In the genomic region with DNA sequence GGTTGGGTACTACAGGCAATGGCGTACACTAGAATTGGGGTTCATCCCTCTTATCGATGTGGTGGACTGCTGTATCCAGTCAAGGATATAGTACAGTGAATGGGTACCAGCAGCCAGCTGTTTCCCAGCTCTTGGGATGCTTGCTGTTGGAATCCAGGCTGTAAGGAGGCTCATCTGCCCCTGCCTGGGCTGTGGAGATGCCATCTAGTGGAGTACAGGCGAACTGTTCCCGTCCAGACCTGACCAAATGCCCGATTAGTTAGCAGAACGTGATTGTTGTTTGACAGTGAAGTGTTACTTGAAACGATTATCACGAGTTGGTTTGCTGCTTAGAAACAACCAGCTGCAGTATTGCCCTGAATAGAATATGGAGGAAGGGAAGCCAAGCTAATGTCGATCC, we compare ENCODE assay signal across 9 mouse cellular contexts.
DNase-seq lines count a peak whose midpoint lies in the region; ATAC-seq and TF ChIP-seq lines count a peak whose summit lies in the region.
"Had no signal": no experiment of that assay in that cellular context is flagged by ENCODE, and none has a peak within 500 bp of the region (broad histone marks: within the 10 kb centered on the region; RNA-seq: fewer than 3 reads in every experiment).

No protein-coding gene starts in this region.

- no peaks in the 10 kb centered on the region for H3K9me3 ChIP-seq in hindbrain, embryonic 14.5 days (ENCODE audit: control insufficient read depth, low read length)
- H3K9me3 ChIP-seq in hindbrain, embryonic 13.5 days: no peaks in the 10 kb centered on the region
- H3K9me3 ChIP-seq in intestine, embryonic 16.5 days (ENCODE audit: control insufficient read depth, low read length): no peaks in the 10 kb centered on the region
- H3K9me3 ChIP-seq: liver, embryonic 15.5 days had no signal

- no peak overlapping the region for H3K27ac ChIP-seq in hindbrain, embryonic 14.5 days
- H3K27ac ChIP-seq in hindbrain, embryonic 13.5 days: no peak overlapping the region
- H3K27ac ChIP-seq in intestine, embryonic 16.5 days (ENCODE audit: low read length): no peak overlapping the region
- no peak overlapping the region for H3K27ac ChIP-seq in thymus, adult 2 months (ENCODE audit: control insufficient read depth, insufficient read depth, low read length)
- H3K27ac ChIP-seq: liver, embryonic 15.5 days had no signal

- no peaks in the 10 kb centered on the region for H3K27me3 ChIP-seq in hindbrain, embryonic 14.5 days (ENCODE audit: control insufficient read depth, insufficient read depth, low read length)
- H3K27me3 ChIP-seq in hindbrain, embryonic 13.5 days: no peaks in the 10 kb centered on the region
- no peaks in the 10 kb centered on the region for H3K27me3 ChIP-seq in intestine, embryonic 16.5 days (replicated peaks; ENCODE audit: control insufficient read depth, insufficient read depth, low read length)
- H3K27me3 ChIP-seq in thymus, adult 2 months (ENCODE audit: control insufficient read depth, insufficient read depth, low read length): no peaks in the 10 kb centered on the region
- H3K27me3 ChIP-seq: liver, embryonic 15.5 days had no signal

- no peak overlapping the region for H3K4me3 ChIP-seq in hindbrain, embryonic 14.5 days (replicated peaks; ENCODE audit: low read length)
- H3K4me3 ChIP-seq in hindbrain, embryonic 13.5 days: no peak overlapping the region
- no peak overlapping the region for H3K4me3 ChIP-seq in intestine, embryonic 16.5 days (ENCODE audit: low read length)
- no peak overlapping the region for H3K4me3 ChIP-seq in thymus, adult 2 months (ENCODE audit: control insufficient read depth, insufficient read depth, low read length)
- H3K4me3 ChIP-seq: liver, embryonic 15.5 days had no signal

- DNase-seq in hindbrain, embryonic 14.5 days (ENCODE audit: low spot score): peak; percentile 63
- peak; percentile 18 to 52 for DNase-seq in adrenal gland, postnatal 4 days (ENCODE audit: low spot score in 2 of 2)
- DNase-seq in left cerebral cortex, postnatal 25 days (ENCODE audit: low spot score in 2 of 2): peak; percentile 53 to 60
- DNase-seq in natural killer cell, adult 2 months (ENCODE audit: low spot score in 2 of 2): peak; percentile 6 to 38
- DNase-seq in thymus, adult 2 months: peak; percentile 54

- H3K36me3 ChIP-seq in hindbrain, embryonic 14.5 days (replicated peaks; ENCODE audit: control insufficient read depth, insufficient read depth): no peaks in the 10 kb centered on the region
- H3K36me3 ChIP-seq in hindbrain, embryonic 13.5 days: no peaks in the 10 kb centered on the region
- no peaks in the 10 kb centered on the region for H3K36me3 ChIP-seq in intestine, embryonic 16.5 days (ENCODE audit: control insufficient read depth, insufficient read depth, low read length)
- no peaks in the 10 kb centered on the region for H3K36me3 ChIP-seq in thymus, adult 2 months (ENCODE audit: control insufficient read depth, insufficient read depth, low read length)
- H3K36me3 ChIP-seq: liver, embryonic 15.5 days had no signal

- ATAC-seq in hindbrain, embryonic 14.5 days (ENCODE audit: low FRiP score): 0 out of 2 replicates have a peak, but pooled peaks have one; percentile 29
- no peak for ATAC-seq in hindbrain, embryonic 13.5 days (ENCODE audit: low FRiP score)
- peak; percentile 77 for ATAC-seq in frontal cortex, adult (ENCODE audit: low TSS enrichment)
- peak; percentile 58; the same call in 1 of the 2 replicates for ATAC-seq in intestine, embryonic 16.5 days

- no peak for TF ChIP-seq POLR2A in thymus, adult 2 months (IDR thresholded peaks at IDR 0.05; ENCODE audit: control insufficient read depth, extremely low read depth, insufficient read depth, low read length, poor library complexity)

- no peaks in the 10 kb centered on the region for H3K4me1 ChIP-seq in hindbrain, embryonic 14.5 days (replicated peaks; ENCODE audit: control insufficient read depth, insufficient read depth, low read length)
- peaks cover 17% of the 10 kb centered on the region for H3K4me1 ChIP-seq in hindbrain, embryonic 13.5 days (replicated peaks)
- H3K4me1 ChIP-seq in intestine, embryonic 16.5 days (ENCODE audit: control insufficient read depth, insufficient read depth, low read length): no peaks in the 10 kb centered on the region
- peaks cover 12% of the 10 kb centered on the region for H3K4me1 ChIP-seq in thymus, adult 2 months (replicated peaks; ENCODE audit: control insufficient read depth, insufficient read depth, low read length)
- H3K4me1 ChIP-seq: liver, embryonic 15.5 days had no signal

- 44% methylated on average over 9 of the region's 9 CpGs for WGBS in hindbrain, embryonic 14.5 days
- 48% methylated on average over 9 of the region's 9 CpGs for WGBS in hindbrain, embryonic 13.5 days
- 34% methylated on average over 9 of the region's 9 CpGs for WGBS in intestine, embryonic 16.5 days
- 44% methylated on average over 9 of the region's 9 CpGs for WGBS in thymus, adult 2 months

- TF ChIP-seq CTCF in thymus, adult 2 months (IDR thresholded peaks at IDR 0.05; ENCODE audit: borderline replicate concordance, control insufficient read depth, extremely low read depth, insufficient read depth, low read length, poor library complexity): peak; percentile 89; the same call in 1 of the 2 replicates

- no peak overlapping the region for H3K4me2 ChIP-seq in hindbrain, embryonic 14.5 days (replicated peaks)
- H3K4me2 ChIP-seq in hindbrain, embryonic 13.5 days: no peak overlapping the region
- H3K4me2 ChIP-seq in intestine, embryonic 16.5 days (ENCODE audit: low read depth, low read length): no peak overlapping the region
- H3K4me2 ChIP-seq: liver, embryonic 15.5 days had no signal

- intact Hi-C loops in left cerebral cortex, postnatal 25 days (cut with DNase I): loop anchor here (5.0 to 10.0 kb wide), 2 partner anchors 397 to 619 kb away; no protein-coding TSS in a partner anchor

- H3K9ac ChIP-seq in hindbrain, embryonic 14.5 days: no peak overlapping the region
- no peak overlapping the region for H3K9ac ChIP-seq in hindbrain, embryonic 13.5 days
- H3K9ac ChIP-seq in intestine, embryonic 16.5 days (ENCODE audit: low read depth, low read length): no peak overlapping the region
- H3K9ac ChIP-seq: liver, embryonic 15.5 days had no signal
